Mouse (Mus musculus) CH12.LX (cell line): ENCODE measurements around the gene Prim1. TPM values are rescaled to one million over a fixed set of nuclear protein-coding genes. Genes with fewer than 3 reads are reported as not detected.

ENCODE experiments used
- DNase-seq: peaks from one replicate; pipeline ENCODE4 v3.0.0-alpha.2; 2013; ENCODE audit errors: extremely low read depth
- H3K27ac ChIP-seq: 2 replicates; pipeline ENCODE4 v1.5.1; 2012; ENCODE audit warnings: low read depth, mild to moderate bottlenecking, control low read depth, moderate library complexity; ENCODE audit not compliant: insufficient read depth
- H3K27me3 ChIP-seq: replicated peaks from 2 replicates; pipeline ENCODE3; 2012; ENCODE audit warnings: inconsistent platforms
- H3K36me3 ChIP-seq, 2 experiments: replicated peaks in 1 of 2; 2 replicates each; pipeline versions ENCODE3 to v1.6.1; 2012; ENCODE audit warnings: inconsistent platforms in 1 of 2, low read length in 1 of 2, mild to moderate bottlenecking in 1 of 2, mixed read lengths in 1 of 2, moderate library complexity in 1 of 2; ENCODE audit not compliant: control insufficient read depth in 1 of 2, insufficient read depth in 1 of 2
- H3K4me1 ChIP-seq, 2 experiments: 2 replicates each; pipeline ENCODE4 v1.6.1; 2012; ENCODE audit warnings: inconsistent platforms in 1 of 2, moderate library complexity in 1 of 2; ENCODE audit not compliant: insufficient read depth in 2 of 2, control insufficient read depth in 1 of 2
- H3K4me2 ChIP-seq: 2 replicates; pipeline ENCODE4 v1.6.1; 2012; ENCODE audit warnings: low read depth, mild to moderate bottlenecking, control low read depth; ENCODE audit not compliant: poor library complexity, insufficient read depth, severe bottlenecking
- H3K4me3 ChIP-seq, 3 experiments: fragments of 150-350 bp in 1 of 3; sonication (generic) in 1 of 3; replicated peaks in 1 of 3; 2 replicates each; pipeline versions ENCODE3 to v1.5.1; 2011 to 2012; ENCODE audit warnings: low read depth in 2 of 3, low read length in 2 of 3, mild to moderate bottlenecking in 2 of 3, moderate library complexity in 2 of 3, control low read depth in 1 of 3, improper control_type of control experiment in 1 of 3, inconsistent platforms in 1 of 3, mixed read lengths in 1 of 3; ENCODE audit not compliant: poor library complexity in 1 of 3
- H3K79me2 ChIP-seq: replicated peaks from 2 replicates; pipeline ENCODE4 v1.6.1; 2012; ENCODE audit warnings: mild to moderate bottlenecking, moderate library complexity; ENCODE audit not compliant: control insufficient read depth, poor library complexity, insufficient read depth, severe bottlenecking; ENCODE audit errors: extremely low read depth
- H3K9ac ChIP-seq: 2 replicates; pipeline ENCODE4 v1.6.1; 2012; ENCODE audit warnings: low read depth, mild to moderate bottlenecking, control low read depth, moderate library complexity; ENCODE audit not compliant: insufficient read depth
- H3K9me3 ChIP-seq: replicated peaks from 2 replicates; pipeline ENCODE3; 2012; ENCODE audit warnings: low read length, inconsistent platforms, mixed read lengths
- BHLHE40 ChIP-seq: IDR thresholded peaks from 2 replicates; pipeline ENCODE4 v1.6.1; 2011; ENCODE audit warnings: mild to moderate bottlenecking, low read depth, low read length, improper control_type of control experiment
- E2F4 ChIP-seq: IDR thresholded peaks from 2 replicates; pipeline ENCODE4 v1.6.1; 2011; ENCODE audit warnings: low read depth, low read length, improper control_type of control experiment; ENCODE audit not compliant: insufficient replicate concordance
- ELF1 ChIP-seq: IDR thresholded peaks from 2 replicates; pipeline ENCODE4 v1.6.1; 2014; ENCODE audit warnings: low read depth, mild to moderate bottlenecking, inconsistent platforms, low read length, improper control_type of control experiment
- EP300 ChIP-seq: IDR thresholded peaks from 2 replicates; pipeline ENCODE4 v1.6.1; 2011; ENCODE audit warnings: low read length, improper control_type of control experiment
- GABPA ChIP-seq: IDR thresholded peaks from 2 replicates; pipeline ENCODE4 v1.6.1; 2012; ENCODE audit warnings: low read depth, low read length, improper control_type of control experiment, inconsistent platforms; ENCODE audit not compliant: insufficient replicate concordance
- HCFC1 ChIP-seq: IDR thresholded peaks from 2 replicates; pipeline ENCODE4 v1.6.1; 2012; ENCODE audit warnings: low read depth, mild to moderate bottlenecking, inconsistent platforms, low read length, improper control_type of control experiment
- IRF4 ChIP-seq: IDR thresholded peaks from 2 replicates; pipeline ENCODE4 v1.6.1; 2014; ENCODE audit warnings: low read depth, mild to moderate bottlenecking, inconsistent platforms, low read length, improper control_type of control experiment
- KAT2A ChIP-seq: IDR thresholded peaks from 2 replicates; pipeline ENCODE4 v1.6.1; 2012; ENCODE audit warnings: low read length, improper control_type of control experiment, inconsistent platforms; ENCODE audit not compliant: insufficient replicate concordance
- MAFK ChIP-seq: IDR thresholded peaks from 2 replicates; pipeline ENCODE4 v1.6.1; 2011; ENCODE audit warnings: low read length, improper control_type of control experiment; ENCODE audit not compliant: insufficient replicate concordance
- NELFE ChIP-seq: IDR thresholded peaks from 2 replicates; pipeline ENCODE4 v1.6.1; 2011; ENCODE audit warnings: low read depth, low read length, improper control_type of control experiment
- NRF1 ChIP-seq: IDR thresholded peaks from 2 replicates; pipeline ENCODE4 v1.6.1; 2014; ENCODE audit warnings: low read depth, mild to moderate bottlenecking, inconsistent platforms, low read length, improper control_type of control experiment, moderate library complexity
- PAX5 ChIP-seq: IDR thresholded peaks from 2 replicates; pipeline ENCODE4 v1.6.1; 2012; ENCODE audit warnings: low read length, inconsistent platforms, mixed read lengths
- POLR2AphosphoS2 ChIP-seq: IDR thresholded peaks from 2 replicates; pipeline ENCODE4 v1.6.1; 2011; ENCODE audit warnings: low read depth, low read length, improper control_type of control experiment
- RCOR1 ChIP-seq: conservative IDR thresholded peaks from 2 replicates; pipeline ENCODE4 v1.6.1; 2012; ENCODE audit warnings: low read depth, mild to moderate bottlenecking, inconsistent platforms, low read length, improper control_type of control experiment
- SIN3A ChIP-seq: IDR thresholded peaks from 2 replicates; pipeline ENCODE4 v1.6.1; 2012; ENCODE audit warnings: low read length, improper control_type of control experiment, inconsistent platforms
- SMC3 ChIP-seq: IDR thresholded peaks from 2 replicates; pipeline ENCODE4 v1.6.1; 2011; ENCODE audit warnings: low read depth, low read length, improper control_type of control experiment
- TBP ChIP-seq: conservative IDR thresholded peaks from 2 replicates; pipeline ENCODE4 v1.6.1; 2011; ENCODE audit warnings: low read depth, low read length, improper control_type of control experiment
- UBTF ChIP-seq: IDR thresholded peaks from 2 replicates; pipeline ENCODE4 v1.6.1; 2012; ENCODE audit warnings: low read depth, mild to moderate bottlenecking, inconsistent platforms, low read length, improper control_type of control experiment, moderate library complexity
- USF1 ChIP-seq: IDR thresholded peaks from 2 replicates; pipeline ENCODE4 v1.6.1; 2014; ENCODE audit warnings: low read depth, mild to moderate bottlenecking, inconsistent platforms, low read length, improper control_type of control experiment
- USF2 ChIP-seq: conservative IDR thresholded peaks from 2 replicates; pipeline ENCODE4 v1.6.1; 2011; ENCODE audit warnings: low read depth, low read length, improper control_type of control experiment
- ZC3H11A ChIP-seq: IDR thresholded peaks from 2 replicates; pipeline ENCODE4 v1.6.1; 2012; ENCODE audit warnings: low read depth, mild to moderate bottlenecking, inconsistent platforms, low read length, improper control_type of control experiment
- ZKSCAN1 ChIP-seq: IDR thresholded peaks from 2 replicates; pipeline ENCODE4 v1.6.1; 2012; ENCODE audit warnings: low read depth, inconsistent platforms, low read length, improper control_type of control experiment, borderline replicate concordance
- ZMIZ1 ChIP-seq: IDR thresholded peaks from 2 replicates; pipeline ENCODE4 v1.6.1; 2012; ENCODE audit warnings: low read depth, mild to moderate bottlenecking, inconsistent platforms, low read length, improper control_type of control experiment
- ZNF384 ChIP-seq: IDR thresholded peaks from 2 replicates; pipeline ENCODE4 v1.6.1; 2012; ENCODE audit warnings: low read depth, low read length, improper control_type of control experiment, inconsistent platforms
- dilution Hi-C: fragments of 300-500 bp; cut with MboI; formaldehyde crosslinking; loops from 2 replicates; pipeline ENCODE4 v1.14.3; 2020; ENCODE audit warnings: low sequenced_read_pairs; ENCODE audit not compliant: extremely low pct_unique_long_range_greater_than_20kb, extremely low pct_ligation_motif_present
- in situ Hi-C: fragments of 300-500 bp; cut with MboI; formaldehyde crosslinking; loops from 3 replicates; pipeline ENCODE4 v1.14.3; 2019; ENCODE audit warnings: low sequenced_read_pairs, low pct_ligation_motif_present, low pct_unique_long_range_greater_than_20kb, mixed read lengths
- polyA plus RNA-seq: library from polyadenylated mRNA; unstranded; fragments of >175 nt; gene quantifications from 2 replicates; pipeline ENCODE4 v1.2.1, GENCODE M21; 2012; ENCODE audit warnings: low read depth; ENCODE audit not compliant: insufficient read length
- total RNA-seq, 2 experiments: library from RNA; depleted of rRNA; stranded (reverse); fragments of 300-350 nt in 1 of 2; fragments of >200 nt in 1 of 2; gene quantifications; 2 replicates each; pipeline ENCODE4 v1.2.3; 2012 to 2014

Prim1 gene
- total and polyA plus RNA-seq, 3 experiments = 69.5 to 151 (median 102) TPM

DNA sequence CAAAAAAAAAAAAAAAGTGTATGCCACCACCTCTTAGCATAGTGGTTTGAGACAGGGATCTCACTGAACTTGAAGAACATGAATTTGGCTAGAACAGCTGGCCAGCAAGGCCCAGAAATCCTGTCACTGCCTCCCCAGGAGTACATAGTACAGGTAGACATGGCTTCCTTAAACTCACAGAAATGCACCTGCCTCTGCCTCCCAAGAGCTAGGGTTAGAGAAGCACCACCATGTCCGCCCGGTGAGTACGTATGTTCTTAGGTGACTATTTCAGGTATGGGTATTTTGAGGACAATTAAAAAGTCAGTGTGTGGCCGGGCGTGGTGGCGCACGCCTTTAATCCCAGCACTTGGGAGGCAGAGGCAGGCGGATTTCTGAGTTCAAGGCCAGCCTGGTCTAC, 38.0 kb downstream of the Prim1 start:
- peaks cover 24 to 34% of the 10 kb centered on the region in 2 experiments for H3K36me3 ChIP-seq
- TF ChIP-seq KAT2A (no peak), HCFC1 (no peak), IRF4 (no peak), BHLHE40 (no peak), TBP (no peak), GABPA (no peak), POLR2AphosphoS2 (no peak), ZKSCAN1 (no peak), RCOR1 (no peak), ZNF384 (no peak), ZMIZ1 (no peak), UBTF (no peak), NRF1 (no peak), USF2 (no peak), ELF1 (no peak), NELFE (no peak)
- TF ChIP-seq, all 38 proteins: peak for 0
- DNase-seq = no peak
- no peak overlapping the region for H3K4me3 ChIP-seq
- peaks cover 0 to 6% of the 10 kb centered on the region in 2 experiments; a peak in 2 of 4 replicates for H3K4me1 ChIP-seq
- H3K4me2 ChIP-seq = no peak overlapping the region
- H3K9me3 ChIP-seq = no peaks in the 10 kb centered on the region
- in situ Hi-C loops (no loop called here), dilution Hi-C loops (no loop called here)
- no peak overlapping the region for H3K27ac ChIP-seq
- H3K79me2 ChIP-seq = no peaks in the 10 kb centered on the region
- no peak overlapping the region for H3K9ac ChIP-seq
- no peaks in the 10 kb centered on the region for H3K27me3 ChIP-seq

DNA sequence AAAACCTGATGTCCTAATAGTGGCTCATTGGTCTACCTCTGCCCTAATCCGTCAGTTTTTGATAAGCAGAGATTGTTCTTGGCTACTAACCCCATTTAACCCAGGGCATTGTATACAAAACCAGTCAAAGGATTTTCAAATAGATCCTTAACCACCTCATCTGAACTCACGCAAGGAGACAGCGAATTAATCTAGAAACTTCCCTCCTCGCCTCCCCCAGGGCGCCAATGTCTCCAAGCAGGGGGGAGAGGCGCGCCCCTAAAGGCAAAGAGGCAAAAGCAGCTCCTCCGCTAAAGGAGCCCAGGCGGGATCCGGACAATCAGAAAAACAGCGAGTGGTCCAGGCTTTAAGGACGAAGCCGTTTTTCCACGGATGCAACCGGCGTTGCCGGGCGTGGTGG, 43.2 kb downstream of the Prim1 start:
- peaks cover 41% of the 10 kb centered on the region for H3K79me2 ChIP-seq
- TF ChIP-seq KAT2A = no peak
- TF ChIP-seq ELF1 = no peak
- no peak for TF ChIP-seq SIN3A
- no peak for TF ChIP-seq ZKSCAN1
- TF ChIP-seq SMC3 = no peak
- TF ChIP-seq MAFK = no peak
- no peak for TF ChIP-seq IRF4
- no peak for TF ChIP-seq E2F4
- no peak for TF ChIP-seq ZC3H11A
- no peak for TF ChIP-seq USF1
- TF ChIP-seq PAX5 = no peak
- TF ChIP-seq ZMIZ1 = no peak
- TF ChIP-seq POLR2AphosphoS2 = no peak
- TF ChIP-seq EP300 = no peak
- peaks cover 0 to 26% of the 10 kb centered on the region in 2 experiments; a peak in 2 of 4 replicates for H3K4me1 ChIP-seq
- H3K9me3 ChIP-seq = no peaks in the 10 kb centered on the region
- dilution Hi-C loops (no loop called here), in situ Hi-C loops (no loop called here)
- H3K4me2 ChIP-seq = peak overlapping the region; percentile 65; the same call in 1 of the 2 replicates
- peak overlapping the region; percentile 41 for H3K27ac ChIP-seq
- peaks cover 0 to 19% of the 10 kb centered on the region in 2 experiments for H3K36me3 ChIP-seq
- H3K4me3 ChIP-seq = peak overlapping the region; percentile 61 to 90 (median 68)
- H3K27me3 ChIP-seq = no peaks in the 10 kb centered on the region
- DNase-seq = no peak
- peak overlapping the region; percentile 87 for H3K9ac ChIP-seq
